Comparison of ENCODE assay signal across 13 mouse cellular contexts in genomic region chr17:89646000-89646399, GRCm38 (mm10).
"Had no signal": no experiment of that assay in that cellular context is flagged by ENCODE, and none has a peak within 500 bp of the region (broad histone marks: within the 10 kb centered on the region; RNA-seq: fewer than 3 reads in every experiment).

No protein-coding gene starts in this region.

- ATAC-seq: hindbrain, embryonic 16.5 days; inflammation-experienced regulatory T-cells, adult 6 months; liver, postnatal 0 days; midbrain, embryonic 16.5 days had no signal

- H3K36me3 ChIP-seq: limb, embryonic 10.5 days; liver, embryonic 13.5 days; midbrain, embryonic 12.5 days; neural tube, embryonic 13.5 days had no signal

- H3K9ac ChIP-seq: liver, embryonic 13.5 days; liver, postnatal 0 days; midbrain, embryonic 12.5 days; neural tube, embryonic 13.5 days had no signal

- H3K4me1 ChIP-seq: limb, embryonic 10.5 days; liver, embryonic 13.5 days; midbrain, embryonic 12.5 days; neural tube, embryonic 13.5 days had no signal

- H3K9me3 ChIP-seq: limb, embryonic 10.5 days; liver, embryonic 13.5 days; midbrain, embryonic 12.5 days; neural tube, embryonic 13.5 days had no signal

- H3K27me3 ChIP-seq: liver, embryonic 13.5 days; midbrain, embryonic 12.5 days; neural tube, embryonic 13.5 days had no signal

- H3K4me3 ChIP-seq: left cerebral cortex, adult 2 months; limb, embryonic 10.5 days; liver, embryonic 13.5 days; midbrain, embryonic 12.5 days; neural tube, embryonic 13.5 days had no signal

- H3K27ac ChIP-seq: left cerebral cortex, adult 2 months; limb, embryonic 10.5 days; liver, embryonic 13.5 days; midbrain, embryonic 12.5 days; neural tube, embryonic 13.5 days had no signal

- DNase-seq: liver, embryonic 13.5 days; liver, postnatal 0 days; right cerebral cortex, postnatal 4 days; spleen, adult 18-20 months; thymus, adult 18-20 months; thymus, postnatal 14 days had no signal

- H3K4me2 ChIP-seq: liver, embryonic 13.5 days; midbrain, embryonic 12.5 days; neural tube, embryonic 13.5 days had no signal
